Mouse (Mus musculus): ENCODE data around the gene Chrna4.

The Chrna4 gene

GRCm38 (mm10) chr2:181043437-181043836, at the start of gene Chrna4:
Chrna4 (minus strand) TSS chr2:181043546.
- no peak for DNase-seq (ENCODE audit: low spot score)

- DNase-seq (ENCODE audit: low spot score): no peak
Measured at GRCm38 (mm10) chr2:181090123-181090522, 46.8 kb upstream of the Chrna4 start.

GRCm38 (mm10) chr2:181084997-181085396, 41.7 kb upstream of the Chrna4 start:
- DNase-seq (ENCODE audit: low spot score): no peak

- no peak for DNase-seq (ENCODE audit: low spot score)
Measured at GRCm38 (mm10) chr2:181083945-181084344, 40.6 kb upstream of the Chrna4 start.

- DNase-seq (ENCODE audit: low spot score): no peak
Measured at GRCm38 (mm10) chr2:181080886-181081285, 37.5 kb upstream of the Chrna4 start.

- DNase-seq (ENCODE audit: low spot score): no peak
Measured at GRCm38 (mm10) chr2:181079518-181079917, 36.2 kb upstream of the Chrna4 start.

- no peak for DNase-seq (ENCODE audit: low spot score)
Measured at GRCm38 (mm10) chr2:181078908-181079307, 35.6 kb upstream of the Chrna4 start.

- no peak for DNase-seq (ENCODE audit: low spot score)
Measured at GRCm38 (mm10) chr2:181075501-181075900, 32.2 kb upstream of the Chrna4 start.

GRCm38 (mm10) chr2:181072403-181072714, 29.0 kb upstream of the Chrna4 start:
- no peak for DNase-seq (ENCODE audit: low spot score)

- peak; percentile 52 for DNase-seq (ENCODE audit: low spot score)
Measured at GRCm38 (mm10) chr2:181071706-181072402, 28.5 kb upstream of the Chrna4 start.

- no peak for DNase-seq (ENCODE audit: low spot score)
Measured at GRCm38 (mm10) chr2:181070136-181070535, 26.8 kb upstream of the Chrna4 start.

- DNase-seq (ENCODE audit: low spot score): no peak
Measured at GRCm38 (mm10) chr2:181068499-181068898, 25.2 kb upstream of the Chrna4 start.

- DNase-seq (ENCODE audit: low spot score): no peak
Measured at GRCm38 (mm10) chr2:181065827-181066226, 22.5 kb upstream of the Chrna4 start.

- peak; percentile 68 for DNase-seq (ENCODE audit: low spot score)
Measured at GRCm38 (mm10) chr2:181060127-181060526, 16.8 kb upstream of the Chrna4 start.

GRCm38 (mm10) chr2:181058193-181058592, 14.8 kb upstream of the Chrna4 start:
- no peak for DNase-seq (ENCODE audit: low spot score)

GRCm38 (mm10) chr2:181057341-181057740, 14.0 kb upstream of the Chrna4 start:
- DNase-seq (ENCODE audit: low spot score): no peak

- no peak for DNase-seq (ENCODE audit: low spot score)
Measured at GRCm38 (mm10) chr2:181052171-181052570, 8.8 kb upstream of the Chrna4 start.

GRCm38 (mm10) chr2:181048986-181049385, 5.6 kb upstream of the Chrna4 start:
- no peak for DNase-seq (ENCODE audit: low spot score)

GRCm38 (mm10) chr2:181048252-181048945, 5.1 kb upstream of the Chrna4 start:
- no peak for DNase-seq (ENCODE audit: low spot score)

GRCm38 (mm10) chr2:181044001-181044400, 655 bp upstream of the Chrna4 start:
- no peak for DNase-seq (ENCODE audit: low spot score)

GRCm38 (mm10) chr2:181042376-181042775, 970 bp downstream of the Chrna4 start:
- DNase-seq (ENCODE audit: low spot score): no peak

- no peak for DNase-seq (ENCODE audit: low spot score)
Measured at GRCm38 (mm10) chr2:181041941-181042340, 1.4 kb downstream of the Chrna4 start.

GRCm38 (mm10) chr2:181039356-181039680, 4.0 kb downstream of the Chrna4 start:
- DNase-seq (ENCODE audit: low spot score): no peak

Measured in ovary, postnatal 10 days (tissue).